Mouse (Mus musculus): ENCODE measurements around the gene Hist1h2ae.
"Not testable (repeated sequence)": the region's sequence is repeated elsewhere in the genome, so short reads cannot be mapped to it uniquely, and the experiment has no call there.

Gene Hist1h2ae

GRCm38 (mm10) chr13:23562699-23563462 is 8.1 kb downstream of the Hist1h2ae start:
- ATAC-seq (ENCODE audit: low TSS enrichment), result peak; percentile 78

- peak; percentile 92 for ATAC-seq (ENCODE audit: low TSS enrichment)
Measured at GRCm38 (mm10) chr13:23561883-23562659, 8.9 kb downstream of the Hist1h2ae start, which contains the start of gene Hist1h3e. Gene Hist1h3e (minus strand): TSS chr13:23562369.

- ATAC-seq (ENCODE audit: low TSS enrichment), result not testable (repeated sequence)
Measured at GRCm38 (mm10) chr13:23561531-23561882, 9.5 kb downstream of the Hist1h2ae start.

GRCm38 (mm10) chr13:23560699-23561098 is 10.3 kb downstream of the Hist1h2ae start:
- ATAC-seq (ENCODE audit: low TSS enrichment), result not testable (repeated sequence)

- no peak for ATAC-seq (ENCODE audit: low TSS enrichment)
Measured at GRCm38 (mm10) chr13:23556906-23557305, 14.1 kb downstream of the Hist1h2ae start.

- peak; percentile 86 for ATAC-seq (ENCODE audit: low TSS enrichment)
Measured at GRCm38 (mm10) chr13:23555839-23556416, 15.1 kb downstream of the Hist1h2ae start.

GRCm38 (mm10) chr13:23554925-23555838 is 15.8 kb downstream of the Hist1h2ae start:
- ATAC-seq (ENCODE audit: low TSS enrichment), result peak; percentile 71

- ATAC-seq (ENCODE audit: low TSS enrichment), result no peak
Measured at GRCm38 (mm10) chr13:23554393-23554792, 16.6 kb downstream of the Hist1h2ae start.

- no peak for ATAC-seq (ENCODE audit: low TSS enrichment)
Measured at GRCm38 (mm10) chr13:23552962-23553361, 18.1 kb downstream of the Hist1h2ae start, which contains the start of gene Hist1h1d. Gene Hist1h1d (plus strand): TSS chr13:23553262.

GRCm38 (mm10) chr13:23551931-23552914 is 18.8 kb downstream of the Hist1h2ae start:
- no peak for ATAC-seq (ENCODE audit: low TSS enrichment)

GRCm38 (mm10) chr13:23551146-23551834 is 19.7 kb downstream of the Hist1h2ae start, which contains the start of gene Hist1h4f:
Gene Hist1h4f (minus strand): TSS chr13:23551648.
- peak; percentile 88 for ATAC-seq (ENCODE audit: low TSS enrichment)

GRCm38 (mm10) chr13:23550761-23551145 is 20.3 kb downstream of the Hist1h2ae start:
- ATAC-seq (ENCODE audit: low TSS enrichment), result no peak

GRCm38 (mm10) chr13:23546694-23547093 is 24.3 kb downstream of the Hist1h2ae start:
- no peak for ATAC-seq (ENCODE audit: low TSS enrichment)

GRCm38 (mm10) chr13:23544787-23545120 is 26.3 kb downstream of the Hist1h2ae start:
- ATAC-seq (ENCODE audit: low TSS enrichment), result peak; percentile 53

- ATAC-seq (ENCODE audit: low TSS enrichment), result peak; percentile 95
Measured at GRCm38 (mm10) chr13:23543965-23544786, 26.8 kb downstream of the Hist1h2ae start, which contains the start of gene Hist1h3f. Gene Hist1h3f (plus strand): TSS chr13:23544052.

GRCm38 (mm10) chr13:23542999-23543607 is 27.9 kb downstream of the Hist1h2ae start, which contains the start of gene Hist1h2bh:
Gene Hist1h2bh (minus strand): TSS chr13:23543392.
- ATAC-seq (ENCODE audit: low TSS enrichment), result peak; percentile 98

- not testable (repeated sequence) for ATAC-seq (ENCODE audit: low TSS enrichment)
Measured at GRCm38 (mm10) chr13:23542225-23542980, 28.6 kb downstream of the Hist1h2ae start.

All from frontal cortex, adult (tissue).